Mouse (Mus musculus) retina, postnatal 1 day (tissue): ENCODE data around the gene Cpb2.
A peak's percentile ranks its signal among the peaks of the same experiment; 100 is the strongest.

Source experiments
- DNase-seq: peaks from one replicate; pipeline ENCODE4 v3.0.0-alpha.2; 2012

The Cpb2 gene

DNA sequence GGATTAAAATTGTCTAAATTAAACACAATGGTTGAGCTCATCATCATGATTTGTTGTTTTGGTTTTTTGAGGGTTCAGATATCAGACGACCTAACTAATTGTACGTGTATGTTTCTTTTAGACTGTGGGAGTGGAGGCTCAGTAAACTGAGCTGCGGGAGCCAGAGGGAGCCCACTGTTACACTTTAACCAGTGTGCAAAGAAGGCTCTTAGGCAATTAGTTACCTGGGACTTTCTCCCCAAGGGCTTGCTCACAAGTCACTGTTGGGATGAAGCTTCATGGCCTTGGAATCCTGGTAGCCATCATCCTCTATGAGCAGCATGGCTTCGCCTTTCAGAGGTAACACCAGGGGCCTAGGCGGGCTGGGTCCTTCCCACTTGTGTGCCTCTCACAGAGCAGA lies at the start of gene Cpb2:
TSS of gene Cpb2 (plus strand) at position 201 of the 400 bp plus-strand sequence.
- DNase-seq = no peak

DNA sequence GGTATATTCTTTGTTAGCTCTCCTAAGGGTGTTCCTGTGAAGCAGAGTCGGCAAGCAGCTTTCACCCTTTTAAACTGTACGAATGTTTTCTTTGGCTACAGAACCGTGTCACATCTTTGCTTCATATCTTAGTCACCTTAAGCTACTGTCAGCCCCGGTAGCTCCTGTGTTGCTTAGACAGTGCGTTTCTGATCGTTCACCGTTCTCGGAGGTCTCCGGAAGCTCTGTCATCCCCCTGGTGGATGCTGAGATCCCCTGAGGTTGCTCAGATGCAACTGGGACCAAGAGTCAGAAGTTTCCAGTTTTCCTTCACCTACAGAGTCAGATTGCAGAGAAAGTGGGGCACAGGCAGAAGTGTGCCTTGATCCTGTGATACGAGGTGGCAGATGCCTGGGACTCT lies 49.7 kb upstream of the Cpb2 start:
- no peak for DNase-seq

DNA sequence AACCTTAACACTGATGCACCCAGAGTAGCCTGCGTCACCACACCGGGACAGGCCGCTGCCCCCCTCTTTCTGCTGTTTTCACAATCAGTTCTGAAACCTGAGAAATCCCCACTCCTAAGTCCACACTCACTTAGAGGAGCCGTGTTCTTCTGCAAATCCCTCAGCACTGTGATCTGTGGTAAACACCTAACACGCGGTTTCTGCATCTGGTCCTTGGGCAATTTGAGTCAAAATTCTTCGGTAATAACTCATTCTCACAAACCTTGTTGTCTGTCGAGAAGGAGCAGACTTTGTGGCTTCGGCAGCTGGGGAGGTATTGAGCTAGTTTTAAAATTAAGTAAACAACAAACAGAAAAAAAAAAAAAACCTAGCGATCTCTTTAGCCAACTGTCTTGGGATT lies 49.2 kb upstream of the Cpb2 start:
- DNase-seq = no peak

DNA sequence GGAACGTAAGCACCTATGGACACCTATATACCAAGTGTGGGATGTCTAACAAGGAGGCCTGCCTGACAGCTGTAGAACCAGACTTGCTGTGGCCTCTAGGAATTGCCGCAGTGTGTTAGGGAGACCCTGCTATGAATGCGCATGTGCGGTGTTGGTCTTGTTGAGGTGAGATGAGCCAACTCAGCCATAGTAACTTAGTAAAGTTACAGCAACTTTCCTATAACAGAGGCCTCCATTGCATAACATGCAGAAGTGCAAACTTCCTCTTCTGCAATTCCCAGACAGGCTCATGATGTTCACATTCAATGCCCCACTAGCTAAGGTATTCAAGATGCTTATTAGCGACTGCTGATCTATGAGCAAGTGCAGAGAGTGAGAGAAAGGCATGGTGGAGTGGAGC lies 46.6 kb upstream of the Cpb2 start:
- DNase-seq = no peak

DNA sequence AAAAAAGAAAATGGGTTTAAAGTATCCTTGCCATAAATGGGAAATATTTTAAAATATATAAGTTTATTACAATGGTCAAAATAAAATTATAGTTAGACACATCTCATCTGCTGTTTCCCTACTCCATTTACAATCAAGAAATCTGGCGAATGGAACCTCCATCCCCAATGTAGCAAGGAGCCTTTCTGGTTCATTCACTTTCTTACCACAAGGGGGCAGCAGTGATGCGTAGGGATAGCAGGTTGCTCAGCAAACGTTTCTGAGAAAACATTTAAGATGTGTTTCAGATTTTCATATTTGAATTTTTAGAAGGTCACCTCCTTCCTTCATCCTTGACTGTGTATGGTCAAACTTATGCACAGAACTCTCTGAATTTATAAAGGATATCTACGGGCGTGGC lies 45.1 kb upstream of the Cpb2 start:
- DNase-seq = peak; percentile 75

DNA sequence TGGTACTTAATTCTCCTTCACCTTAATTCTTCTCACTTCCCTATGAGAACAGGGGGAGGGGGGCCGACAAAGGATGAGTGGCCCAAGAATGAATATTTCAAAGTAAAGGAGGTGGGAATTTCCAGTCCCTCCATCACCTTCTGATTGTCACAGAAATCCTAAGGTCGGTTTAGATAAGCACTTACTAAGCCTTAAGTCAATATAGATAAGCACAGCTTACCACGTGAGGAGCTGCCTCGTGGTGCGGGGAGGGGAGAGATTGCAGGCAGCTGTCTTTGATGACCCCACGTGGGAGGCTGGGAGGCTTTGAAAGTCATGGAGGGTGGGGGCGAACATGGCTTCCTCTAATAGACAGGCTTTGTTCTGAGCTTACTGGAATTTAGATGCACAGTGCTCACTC lies 44.4 kb upstream of the Cpb2 start:
- peak; percentile 16 for DNase-seq

DNA sequence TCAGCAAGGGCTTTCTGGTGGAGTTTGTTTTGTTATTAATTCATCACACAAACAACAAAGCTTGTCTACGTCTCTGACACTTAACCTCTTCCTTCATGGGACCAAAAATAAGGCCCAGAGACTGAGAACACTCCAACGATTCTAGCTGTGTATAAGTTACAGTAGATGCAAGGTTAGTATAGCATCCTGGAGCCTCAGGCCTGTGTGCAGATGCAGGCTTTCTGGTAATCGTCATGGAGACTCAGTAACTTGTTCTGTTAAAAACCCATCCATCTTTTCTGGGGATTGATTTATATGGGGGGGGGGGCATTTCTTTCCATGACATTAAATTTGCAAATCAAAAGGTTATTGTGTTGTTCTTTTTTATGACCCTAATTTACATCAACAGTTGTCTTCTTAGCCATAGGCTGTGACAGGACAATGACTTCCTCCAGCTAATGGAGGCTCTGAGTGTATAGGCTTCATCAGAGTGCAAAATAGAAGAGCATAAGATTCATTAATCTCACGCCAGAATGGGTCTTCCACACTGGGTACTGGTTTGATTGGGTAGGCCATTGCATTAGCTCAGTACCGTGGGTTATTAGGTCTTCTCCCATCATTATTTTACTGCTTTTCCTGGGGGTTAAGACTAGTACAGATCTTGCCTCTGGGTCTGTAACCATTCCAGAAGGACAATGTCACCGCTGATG lies 36.6 kb upstream of the Cpb2 start:
- DNase-seq = no peak

DNA sequence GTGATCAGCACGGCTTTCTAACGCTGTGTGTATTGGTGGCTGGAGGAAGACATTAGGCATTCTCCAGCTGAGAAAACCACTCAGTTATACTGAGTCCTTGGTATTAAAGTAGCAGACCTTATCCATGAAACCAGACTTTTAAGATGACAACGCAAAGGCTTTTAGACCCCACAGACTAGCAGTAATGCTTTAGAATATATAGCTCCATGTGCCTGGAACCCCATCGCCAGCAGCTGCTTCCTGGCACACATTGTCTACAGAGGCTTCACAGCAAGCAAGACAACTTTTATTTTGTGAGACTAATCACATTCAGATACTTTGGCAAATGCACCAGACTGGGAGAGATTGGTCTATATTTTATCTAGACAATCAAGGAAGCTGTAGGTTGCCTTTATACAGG lies 35.8 kb upstream of the Cpb2 start:
- no peak for DNase-seq

DNA sequence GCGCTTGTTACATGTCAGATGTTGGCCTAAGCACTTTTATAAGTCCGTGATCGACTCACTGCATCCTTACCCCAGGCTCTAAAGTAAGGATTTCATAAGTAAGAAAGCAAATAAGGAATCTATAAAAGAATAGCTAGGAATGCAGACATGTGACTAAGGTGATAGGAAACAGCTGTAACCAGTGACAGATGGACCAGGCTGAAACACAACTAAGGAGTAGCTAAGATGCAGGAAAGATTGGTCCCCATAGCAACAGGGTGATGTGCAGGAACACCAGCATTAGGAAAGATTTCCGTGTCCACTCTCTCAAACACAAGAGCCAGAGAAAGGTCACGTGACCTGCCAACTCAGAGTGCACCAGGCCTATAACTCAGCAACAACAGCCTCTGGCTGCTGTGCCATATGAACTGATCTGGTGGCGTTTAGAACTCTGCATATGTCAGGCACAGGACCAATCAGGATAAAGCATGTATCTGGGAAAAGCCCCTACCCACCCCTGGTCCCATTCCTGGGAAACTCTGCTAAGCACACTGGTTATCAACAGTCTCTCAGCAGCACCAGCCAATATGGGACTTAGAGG lies 33.4 kb upstream of the Cpb2 start:
- DNase-seq = no peak

DNA sequence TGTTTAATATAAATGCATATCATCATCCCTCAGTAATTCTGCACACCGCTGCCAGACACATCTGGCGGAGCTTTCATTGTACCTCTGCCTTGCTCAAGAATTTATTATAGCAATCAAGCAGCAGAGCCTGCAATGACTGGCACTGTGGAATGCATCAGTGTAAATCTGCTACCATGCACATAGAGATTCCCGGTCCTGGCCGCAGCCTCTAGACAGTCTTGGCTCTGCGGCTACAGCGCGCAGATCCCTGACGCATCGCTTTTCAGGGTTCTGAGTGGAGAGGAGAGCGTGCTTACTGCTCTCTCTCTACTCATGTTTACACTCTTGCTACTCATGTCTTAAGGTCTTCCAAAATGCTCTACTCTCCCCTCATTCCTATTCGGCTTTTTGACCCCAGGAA lies 28.3 kb upstream of the Cpb2 start:
- DNase-seq = no peak

DNA sequence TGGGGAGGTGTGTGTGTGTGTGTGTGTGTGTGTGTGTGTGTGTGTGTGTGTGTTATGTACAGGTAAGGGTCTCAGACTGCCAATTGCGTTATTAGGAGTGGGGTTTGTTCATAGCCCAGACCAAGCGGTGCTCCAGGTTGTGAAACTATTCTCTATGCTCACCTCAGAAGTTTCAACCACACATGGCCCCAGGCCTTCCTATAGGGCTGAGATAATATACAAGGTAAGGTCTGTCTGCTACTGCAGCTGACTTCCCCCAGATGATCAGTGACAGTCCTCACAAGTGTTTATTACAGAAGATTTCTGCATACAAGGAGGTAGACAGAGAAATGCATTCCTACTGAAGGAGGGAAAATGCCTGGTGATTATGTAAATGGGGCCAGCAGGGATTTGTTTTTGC lies 23.2 kb upstream of the Cpb2 start:
- no peak for DNase-seq

DNA sequence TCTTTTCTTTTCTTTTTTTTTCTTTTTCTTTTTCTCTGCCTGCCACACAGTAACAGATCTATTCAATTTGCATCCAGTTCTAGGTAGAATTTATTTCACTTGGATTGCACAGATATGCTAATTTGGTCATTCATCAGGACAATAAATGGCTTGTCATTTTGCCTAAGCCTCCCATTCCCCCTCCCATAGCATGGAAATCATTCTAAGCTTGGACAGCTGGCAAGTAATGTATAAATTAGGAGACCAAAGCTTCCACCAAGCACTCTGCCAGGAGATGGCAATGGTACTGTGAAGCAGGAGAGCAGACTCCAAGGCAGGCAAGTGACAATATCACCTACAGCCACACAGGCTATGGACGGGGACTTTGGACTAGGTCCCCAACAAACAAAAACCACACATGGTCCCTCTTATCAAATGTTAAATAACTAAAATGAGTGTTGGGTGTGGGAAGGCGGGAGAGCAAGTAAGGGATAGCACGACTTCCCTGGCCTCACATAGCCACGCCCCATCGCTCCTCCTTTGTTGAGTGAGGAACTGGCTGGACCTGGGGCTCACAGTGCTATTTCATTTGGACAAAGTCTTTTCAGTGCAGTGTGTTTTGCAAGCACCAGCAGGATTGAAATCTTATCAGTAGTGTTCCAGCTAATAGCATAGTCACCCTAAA lies 22.7 kb upstream of the Cpb2 start:
- no peak for DNase-seq

DNA sequence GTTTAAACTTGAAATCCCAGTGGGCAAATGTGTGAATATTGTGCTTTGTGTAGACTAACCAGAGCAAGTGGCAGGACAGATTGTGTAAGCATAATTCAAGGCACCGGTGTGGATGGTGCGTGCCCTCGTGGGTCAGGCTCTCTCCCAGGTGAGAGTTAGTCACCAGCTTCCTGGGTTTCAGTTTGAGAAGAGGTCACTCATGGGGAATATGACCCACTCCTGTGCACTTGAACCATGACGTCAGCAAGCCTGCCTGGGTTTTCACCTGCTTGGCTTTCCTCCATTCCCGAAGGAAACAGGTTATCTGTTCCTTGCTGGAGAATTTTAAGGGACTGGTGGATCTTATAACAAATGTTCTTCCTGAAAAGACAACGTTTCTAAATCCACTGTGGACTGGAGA lies 19.7 kb upstream of the Cpb2 start:
- no peak for DNase-seq

DNA sequence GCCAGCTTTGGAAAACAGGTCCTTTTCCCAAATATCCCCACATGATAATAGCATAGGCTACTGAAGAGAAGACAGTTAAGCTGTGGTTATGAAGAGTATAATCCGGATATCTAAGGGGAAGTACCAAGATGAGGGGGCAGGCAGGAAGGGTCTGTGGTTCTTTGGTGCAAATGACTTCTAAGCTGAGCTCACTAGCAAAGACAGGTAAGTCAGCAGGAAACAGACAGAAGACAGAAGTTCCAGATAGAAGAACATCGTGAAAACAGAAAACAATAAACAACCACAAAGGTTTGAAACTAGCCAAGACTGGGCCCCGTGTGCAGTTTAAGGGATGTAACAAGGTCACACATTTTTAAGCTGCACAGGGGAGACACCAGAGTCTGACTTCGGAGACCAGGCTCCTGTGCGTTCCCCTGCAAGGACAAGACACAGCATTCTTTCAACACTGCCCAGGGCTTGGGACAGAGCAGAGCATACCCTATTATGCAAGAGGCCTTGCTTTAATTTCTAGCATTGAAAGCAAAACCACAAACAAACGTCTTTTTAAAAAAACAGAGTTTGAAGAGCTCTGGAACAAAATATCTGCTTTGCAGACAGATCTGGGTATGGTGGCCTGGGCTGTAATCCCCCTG lies 14.5 kb upstream of the Cpb2 start:
- DNase-seq = no peak

DNA sequence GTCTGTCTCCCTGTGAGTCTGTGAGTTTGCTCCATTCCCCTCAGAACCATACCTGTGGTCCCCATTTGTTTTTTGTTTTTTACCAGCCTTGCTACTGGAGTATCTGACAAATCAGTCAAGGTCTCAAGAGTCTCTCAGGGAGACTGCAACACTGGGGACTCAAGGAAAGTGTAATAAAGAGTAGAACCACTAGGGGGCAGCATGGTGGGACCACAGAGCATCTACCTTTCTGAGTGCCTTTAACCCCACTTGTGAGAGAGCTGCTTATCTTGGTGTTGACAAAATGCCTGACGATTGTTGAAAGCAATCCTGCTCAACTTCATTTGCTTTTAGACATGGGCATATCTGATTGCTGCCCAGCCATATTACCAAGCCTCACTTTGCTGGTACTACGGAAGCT lies 12.3 kb upstream of the Cpb2 start:
- DNase-seq = peak; percentile 67

DNA sequence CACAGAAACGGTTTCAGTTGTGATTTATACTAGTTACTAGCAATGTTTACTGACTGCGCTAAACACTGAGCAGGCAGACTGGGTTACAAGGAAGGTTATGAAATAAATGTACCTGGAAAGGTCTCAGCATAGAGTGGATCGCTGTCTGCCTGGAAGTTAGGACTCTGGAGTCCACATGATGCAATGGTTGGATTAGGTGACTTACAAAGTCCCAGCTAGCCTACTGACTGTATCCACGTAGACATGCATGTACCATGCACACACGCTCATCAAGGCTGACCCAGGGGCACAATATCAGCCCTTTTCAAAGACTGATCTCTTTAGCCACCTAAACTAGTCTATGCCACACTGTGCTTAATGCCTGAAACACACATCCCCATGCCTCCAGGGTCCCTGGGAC lies 9.0 kb upstream of the Cpb2 start:
- DNase-seq = no peak

DNA sequence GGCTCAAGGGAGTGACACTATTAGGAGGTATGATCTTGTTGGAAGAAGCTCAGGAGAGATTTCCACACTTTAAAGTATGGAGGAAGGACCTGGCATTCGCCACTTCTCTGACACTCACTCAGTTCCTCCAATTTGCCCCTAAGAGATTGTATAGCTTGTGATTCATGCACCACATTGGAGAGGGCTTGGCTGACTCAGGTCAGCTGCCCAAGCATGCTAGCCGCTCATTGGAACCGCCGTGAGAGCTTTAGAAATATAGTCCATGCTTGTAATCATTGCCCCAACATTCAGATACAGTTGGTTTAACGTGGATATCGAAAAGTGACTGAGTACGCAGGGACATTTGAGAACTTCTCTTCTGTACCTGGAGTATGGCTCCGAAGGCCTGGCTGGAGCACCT lies 6.5 kb upstream of the Cpb2 start:
- DNase-seq = no peak

DNA sequence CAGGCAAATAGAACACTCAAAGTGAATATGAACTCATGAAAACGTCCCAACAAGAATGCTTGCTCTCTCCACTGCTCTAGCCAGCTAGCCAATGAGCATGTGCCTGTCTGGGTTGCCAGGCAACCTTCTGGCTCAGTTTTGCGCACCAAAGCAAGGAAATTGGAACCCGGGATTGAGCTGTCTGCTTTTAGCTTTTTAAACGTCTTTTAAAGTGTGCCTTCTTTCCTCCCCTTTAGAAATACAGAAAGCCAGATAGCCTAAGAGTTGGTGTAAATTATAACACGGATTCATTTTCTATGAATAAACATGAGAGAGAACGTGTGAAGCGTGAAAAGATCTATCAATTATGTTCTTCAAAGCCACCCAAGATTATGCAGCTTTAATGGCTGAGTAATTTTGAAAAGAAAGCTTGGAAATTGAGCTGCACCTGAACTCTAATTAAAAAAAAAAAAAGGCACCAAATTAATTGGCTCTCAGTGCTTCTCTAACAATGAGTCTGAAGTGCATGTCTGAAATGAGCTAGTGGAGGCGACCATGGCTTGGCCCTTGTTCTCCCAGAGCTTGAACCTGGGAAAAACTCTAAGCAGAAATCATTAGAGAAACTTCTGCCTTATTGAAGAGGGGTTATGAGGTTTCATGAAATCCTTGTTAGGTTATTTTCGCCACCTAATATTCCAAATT lies 6.0 kb upstream of the Cpb2 start:
- peak; percentile 72 for DNase-seq

DNA sequence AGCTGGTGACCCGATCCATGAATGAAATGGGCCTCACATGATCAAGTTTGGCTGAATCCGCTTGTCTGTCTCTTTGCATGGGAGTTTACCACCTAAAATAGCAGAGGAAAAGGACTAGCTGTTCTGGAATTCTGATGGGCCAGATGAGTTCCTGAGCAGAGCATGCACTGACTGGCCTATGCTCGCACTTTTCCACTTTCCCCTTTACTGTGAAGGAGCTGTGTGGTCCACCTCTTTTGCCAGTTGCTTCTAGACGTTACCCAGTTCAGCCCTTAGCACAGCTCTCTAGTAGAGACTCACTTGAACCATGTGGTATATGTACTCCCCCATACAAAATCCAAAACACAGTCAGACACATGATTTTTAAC lies 5.5 kb upstream of the Cpb2 start:
- DNase-seq = no peak

DNA sequence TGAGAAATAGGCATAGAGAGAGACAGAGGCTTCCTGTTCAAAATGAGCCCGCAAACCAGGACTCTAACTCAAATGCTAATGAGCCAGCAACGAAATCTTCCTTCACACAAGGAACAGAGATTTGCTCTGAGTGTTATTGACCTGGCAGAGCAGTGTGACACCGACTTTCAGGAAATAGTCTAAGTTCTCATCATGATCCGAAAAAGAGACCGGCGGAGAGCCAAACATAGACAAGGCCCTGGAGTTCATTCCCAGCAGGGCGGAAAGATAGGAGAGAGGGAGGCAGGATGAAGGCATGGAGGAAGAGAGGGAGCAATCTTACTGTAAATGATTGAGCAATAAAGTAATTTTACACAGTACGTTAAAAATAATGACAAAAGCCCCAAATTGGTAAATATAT lies 5.0 kb upstream of the Cpb2 start:
- DNase-seq = no peak

DNA sequence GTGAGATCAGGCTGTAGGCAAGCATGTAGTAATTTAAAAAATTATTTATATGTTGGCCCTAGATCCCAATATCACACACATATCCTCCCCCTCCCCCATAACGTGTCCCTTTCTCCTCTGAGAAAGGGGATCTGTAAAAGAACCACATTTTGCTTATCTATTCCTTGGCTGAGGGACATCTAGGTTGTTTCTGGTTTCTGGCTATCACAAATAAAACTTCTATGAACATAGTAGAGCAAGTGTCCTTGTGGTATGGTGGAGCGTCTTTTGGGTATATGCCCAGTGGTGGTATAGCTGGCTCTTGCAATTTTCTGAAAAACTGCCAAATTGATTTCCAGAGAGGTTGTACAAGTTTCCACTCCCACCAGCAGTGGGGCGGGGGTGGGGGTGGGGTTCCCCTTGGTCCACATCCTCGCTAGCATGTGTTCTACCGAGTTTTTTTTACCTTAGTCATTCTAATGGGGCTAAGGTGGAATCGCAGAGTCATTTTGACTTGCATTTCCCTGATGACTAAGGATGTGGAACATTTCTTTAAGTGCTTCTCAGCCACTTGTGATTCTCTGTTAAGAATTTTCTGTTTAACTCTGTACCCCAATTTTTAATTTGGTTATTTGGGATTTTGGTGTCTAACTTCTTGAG lies 3.9 kb upstream of the Cpb2 start:
- no peak for DNase-seq

DNA sequence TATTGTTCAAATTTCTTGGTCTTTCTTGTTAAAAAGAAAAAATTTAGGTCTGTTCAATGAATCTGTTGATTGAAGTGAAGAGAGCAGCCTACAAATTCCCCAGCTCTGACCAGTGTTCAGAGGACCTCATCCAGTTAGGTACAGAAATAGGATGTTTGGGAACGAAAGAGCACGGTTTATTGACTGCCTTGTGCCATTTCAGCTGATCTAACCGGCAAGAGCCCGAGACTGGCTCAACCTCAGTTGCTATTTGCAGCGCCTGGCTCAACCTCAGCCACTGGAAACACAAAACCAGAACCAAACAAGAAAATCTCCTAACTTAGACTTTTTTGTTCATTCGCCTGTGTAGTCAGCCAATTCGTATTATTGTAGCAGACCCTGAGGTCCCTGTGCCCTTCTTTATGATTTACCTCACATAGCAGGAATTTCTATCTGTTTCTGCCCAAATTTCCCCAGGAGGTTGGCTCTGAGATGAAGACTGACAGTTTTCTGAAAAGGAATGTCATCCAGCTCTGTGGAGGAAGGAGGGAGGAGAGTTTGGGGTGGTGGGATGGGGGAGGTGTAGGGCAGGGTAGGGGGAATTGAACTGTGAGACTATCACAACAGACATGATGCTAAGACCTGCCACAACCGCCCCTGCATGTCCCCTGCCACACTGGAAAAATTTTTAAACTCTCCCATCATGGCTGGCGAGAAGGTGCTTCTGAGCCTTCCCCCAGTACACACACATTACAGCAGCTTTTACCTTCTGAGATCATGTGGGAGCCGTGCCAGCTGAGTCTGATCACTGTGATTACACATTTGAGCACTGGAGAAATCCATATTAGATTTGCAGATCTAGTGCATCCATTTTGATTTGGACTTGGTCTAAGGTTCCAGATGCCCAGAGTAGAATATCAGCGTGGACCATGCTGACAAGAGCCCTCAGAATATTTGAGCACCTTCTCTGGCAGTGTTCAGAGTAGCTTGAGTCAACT lies 4.2 kb downstream of the Cpb2 start:
- DNase-seq = no peak
